Mouse (Mus musculus) liver, postnatal 0 days (tissue): ENCODE measurements at regions not wholly inside any gene's neighbourhood (a gene's known extent, or its start where the extent isn't known, plus 50 kb on each side); places are given as distances from the start of the nearest gene placed in this dataset.

Experiments
- CTCF ChIP-seq: sonication (generic); IDR thresholded peaks from 2 replicates; pipeline ENCODE4 v1.5.1; 2016; ENCODE audit warnings: antibody characterized with exemption, low read depth
- EP300 ChIP-seq: IDR thresholded peaks from 2 replicates; pipeline ENCODE4 v1.6.1; 2016; ENCODE audit warnings: antibody characterized with exemption, low read depth, mild to moderate bottlenecking

DNA sequence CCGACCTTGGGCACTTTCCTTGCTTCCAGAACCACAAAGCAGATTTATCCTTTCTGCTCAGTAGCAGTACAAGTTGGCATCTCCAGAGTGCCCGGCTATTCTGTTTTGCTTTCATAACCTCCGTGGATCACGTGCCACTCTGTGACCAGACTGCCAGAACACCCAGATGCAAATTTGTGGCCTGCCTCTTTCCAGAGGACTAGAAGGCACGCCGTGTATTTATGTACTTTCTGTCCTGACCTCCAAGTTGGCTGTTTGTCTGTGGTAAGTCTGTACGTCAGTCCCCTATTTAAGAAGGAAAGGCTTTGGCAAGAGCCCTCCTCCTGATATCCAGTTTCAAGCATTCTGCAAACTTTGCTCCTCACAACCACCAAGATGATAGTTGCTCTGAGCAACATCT, 319.6 kb upstream of the Dynlrb2 start:
- TF ChIP-seq CTCF = no peak
- TF ChIP-seq EP300 = no peak
